Mouse (Mus musculus): ENCODE measurements at regions not wholly inside any gene's neighbourhood (a gene's known extent, or its start where the extent isn't known, plus 50 kb on each side); places are given as distances from the start of the nearest gene placed in this dataset.
"Not testable (repeated sequence)": the region's sequence is repeated elsewhere in the genome, so short reads cannot be mapped to it uniquely, and the experiment has no call there.

GRCm38 (mm10) chr12:8410410-8411341 lies 89.1 kb downstream of the Rhob start:
- DNase-seq (ENCODE audit: low spot score) = no peak

DNA sequence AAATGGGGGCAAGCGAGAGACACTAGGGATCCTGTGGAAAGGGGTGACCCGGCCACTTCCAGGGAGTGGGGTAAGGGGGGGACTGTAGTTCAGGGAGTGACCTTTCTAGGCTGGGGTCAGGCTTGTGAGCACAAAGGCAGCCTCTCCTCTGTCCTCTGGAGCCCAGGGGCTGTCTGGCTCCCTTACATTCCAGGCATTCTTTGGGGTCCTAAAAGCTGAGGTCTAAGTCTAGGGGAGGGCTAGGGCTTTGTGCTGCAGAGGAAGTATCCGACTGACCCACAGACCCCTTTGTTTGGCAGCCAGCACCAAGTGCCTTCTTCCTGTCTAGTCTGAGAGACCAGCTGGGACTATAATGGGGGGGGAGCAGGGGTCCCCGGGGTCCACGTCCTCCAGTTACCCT lies 88.9 kb downstream of the Hs1bp3 start:
- DNase-seq (ENCODE audit: low spot score) = no peak

DNA sequence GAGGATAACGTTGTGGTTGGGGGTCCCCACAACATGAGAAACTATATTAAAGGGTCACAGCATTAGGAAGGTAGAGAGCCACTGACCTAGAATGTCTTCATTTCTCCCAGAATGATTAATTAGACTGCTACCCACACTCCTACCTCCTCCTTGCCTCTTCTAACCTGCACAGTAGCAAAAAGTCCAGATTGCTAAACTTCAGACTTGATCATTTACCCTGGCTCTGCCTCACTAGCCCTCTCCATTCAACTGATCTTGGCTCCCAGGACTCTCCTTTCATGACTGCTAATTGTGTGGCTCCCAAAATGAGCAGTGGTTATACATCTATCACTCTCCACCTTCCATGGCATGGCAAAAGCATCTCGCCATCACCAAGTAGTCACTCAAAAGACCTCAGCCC lies 88.1 kb downstream of the Hs1bp3 start:
- no peak for DNase-seq (ENCODE audit: low spot score)

- no peak for DNase-seq (ENCODE audit: low spot score)
Measured at GRCm38 (mm10) chr12:8400345-8401130, 87.3 kb downstream of the Hs1bp3 start.

DNA sequence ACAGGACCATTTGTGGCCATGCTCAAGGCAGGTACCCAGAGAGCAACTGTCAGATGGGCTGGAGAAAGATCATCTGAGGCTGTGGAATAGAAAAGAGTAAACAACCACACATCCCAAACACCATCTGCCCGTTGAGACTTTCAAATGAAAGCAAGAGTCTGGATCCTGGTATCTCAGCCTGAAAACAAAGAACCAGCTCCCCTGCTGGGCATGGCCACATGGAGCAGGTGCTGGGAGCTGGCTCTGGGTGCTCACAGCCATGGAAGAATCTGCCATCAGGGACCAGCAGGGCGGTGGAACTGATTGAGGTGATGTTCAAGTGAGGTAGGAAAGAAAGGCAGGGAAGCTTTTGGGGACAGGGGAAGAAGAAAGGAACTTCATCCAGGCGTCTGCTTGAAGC lies 85.6 kb downstream of the Hs1bp3 start:
- no peak for DNase-seq (ENCODE audit: low spot score)

DNA sequence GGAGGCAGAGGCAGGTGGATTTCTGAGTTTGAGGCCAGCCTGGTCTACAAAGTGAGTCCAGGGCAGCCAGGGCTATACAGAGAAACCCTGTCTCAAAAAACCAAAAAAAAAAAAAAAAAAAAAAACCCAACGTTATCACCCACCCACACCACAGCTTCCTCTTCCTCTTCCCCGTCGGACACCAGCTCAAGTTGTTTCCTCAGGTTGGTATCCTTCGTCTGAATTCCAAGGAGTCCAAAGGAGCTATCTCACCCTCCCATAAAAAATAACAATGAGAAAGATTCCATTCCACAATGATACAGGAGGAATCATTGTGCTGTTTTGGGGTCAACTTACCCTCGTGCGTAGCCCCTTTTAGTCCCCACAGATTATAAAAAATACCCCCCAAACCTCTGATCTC lies 83.2 kb downstream of the Hs1bp3 start:
- DNase-seq (ENCODE audit: low spot score) = not testable (repeated sequence)

- no peak for DNase-seq (ENCODE audit: low spot score)
Measured at GRCm38 (mm10) chr12:8394894-8395297, 81.7 kb downstream of the Hs1bp3 start.

- no peak for DNase-seq (ENCODE audit: low spot score)
Measured at GRCm38 (mm10) chr12:8393976-8394375, 80.7 kb downstream of the Hs1bp3 start.
